In genomic region chr12:71838230-71838629, GRCm38 (mm10) we compare ENCODE assay signal across 20 mouse cellular contexts. TPM values are rescaled to one million over a fixed set of nuclear protein-coding genes. Genes with fewer than 3 reads are reported as not detected.
DNase-seq lines count a peak whose midpoint lies in the region; ATAC-seq lines count a peak whose summit lies in the region.
"Had no signal": no experiment of that assay in that cellular context is flagged by ENCODE, and none has a peak within 500 bp of the region (broad histone marks: within the 10 kb centered on the region; RNA-seq: fewer than 3 reads in every experiment).

No protein-coding gene starts in this region.

- no peaks in the 10 kb centered on the region for H3K9me3 ChIP-seq in intestine, embryonic 14.5 days (ENCODE audit: control insufficient read depth, low read length)
- H3K9me3 ChIP-seq in intestine, embryonic 16.5 days (ENCODE audit: control insufficient read depth, low read length) = no peaks in the 10 kb centered on the region
- no peaks in the 10 kb centered on the region for H3K9me3 ChIP-seq in megakaryocyte, embryonic 14.5 days
- H3K9me3 ChIP-seq: forebrain, embryonic 15.5 days; hindbrain, embryonic 10.5 days; midbrain, embryonic 13.5 days had no signal

- H3K27ac ChIP-seq in intestine, embryonic 14.5 days (ENCODE audit: low read depth) = peak overlapping the region; percentile 6; the same call in 1 of the 2 replicates
- no peak overlapping the region for H3K27ac ChIP-seq in intestine, embryonic 16.5 days (ENCODE audit: low read length)
- H3K27ac ChIP-seq: forebrain, embryonic 15.5 days; hindbrain, embryonic 10.5 days; midbrain, embryonic 13.5 days had no signal

- peaks cover 58% of the 10 kb centered on the region for H3K4me1 ChIP-seq in intestine, embryonic 14.5 days (replicated peaks; ENCODE audit: control insufficient read depth, insufficient read depth, low read length)
- H3K4me1 ChIP-seq in intestine, embryonic 16.5 days (ENCODE audit: control insufficient read depth, insufficient read depth, low read length) = peaks cover 44% of the 10 kb centered on the region
- H3K4me1 ChIP-seq in megakaryocyte, embryonic 14.5 days = peaks cover 96% of the 10 kb centered on the region

- H3K4me3 ChIP-seq in intestine, embryonic 14.5 days (ENCODE audit: low read depth, low read length) = no peak overlapping the region
- H3K4me3 ChIP-seq in intestine, embryonic 16.5 days (ENCODE audit: low read length) = no peak overlapping the region
- peak overlapping the region; percentile 88 for H3K4me3 ChIP-seq in megakaryocyte, embryonic 14.5 days (replicated peaks)
- H3K4me3 ChIP-seq: erythroblast, embryonic 14.5 days; forebrain, embryonic 15.5 days; hindbrain, embryonic 10.5 days; midbrain, embryonic 13.5 days; myocyte had no signal

- DNase-seq in heart, adult 11 months = peak; percentile 92
- no peak for DNase-seq in heart, postnatal 4 days
- DNase-seq in intestine, embryonic 14.5 days (ENCODE audit: low spot score) = no peak
- DNase-seq in urinary bladder, postnatal 4 days (ENCODE audit: low spot score in 2 of 2) = no peak
- DNase-seq in thymus, postnatal 25 days = no peak
- DNase-seq: cerebellum, adult 9-11 months; left cerebral cortex, postnatal 4 days; lung, postnatal 10 days; right cerebral cortex, adult 18-20 months; spleen, adult 18-20 months; thymus, postnatal 14 days had no signal

- no peak overlapping the region for H3K9ac ChIP-seq in intestine, embryonic 14.5 days (ENCODE audit: low read length)
- no peak overlapping the region for H3K9ac ChIP-seq in intestine, embryonic 16.5 days (ENCODE audit: low read depth, low read length)
- H3K9ac ChIP-seq: forebrain, embryonic 15.5 days; midbrain, embryonic 13.5 days had no signal

- peak overlapping the region; percentile 6; the same call in 1 of the 2 replicates for H3K4me2 ChIP-seq in intestine, embryonic 14.5 days (ENCODE audit: low read length)
- H3K4me2 ChIP-seq in intestine, embryonic 16.5 days (ENCODE audit: low read depth, low read length) = no peak overlapping the region
- H3K4me2 ChIP-seq: forebrain, embryonic 15.5 days; midbrain, embryonic 13.5 days had no signal

- no peaks in the 10 kb centered on the region for H3K27me3 ChIP-seq in intestine, embryonic 14.5 days (replicated peaks; ENCODE audit: control insufficient read depth, insufficient read depth, low read length)
- H3K27me3 ChIP-seq in intestine, embryonic 16.5 days (replicated peaks; ENCODE audit: control insufficient read depth, insufficient read depth, low read length) = no peaks in the 10 kb centered on the region
- H3K27me3 ChIP-seq in megakaryocyte, embryonic 14.5 days (replicated peaks) = no peaks in the 10 kb centered on the region
- H3K27me3 ChIP-seq: forebrain, embryonic 15.5 days; midbrain, embryonic 13.5 days; Patski had no signal

- no peak for ATAC-seq in intestine, embryonic 14.5 days (replicated peaks; ENCODE audit: low FRiP score, low TSS enrichment, low read depth)
- ATAC-seq in intestine, embryonic 16.5 days = no peak
- ATAC-seq in megakaryocyte, adult 5-6 weeks (ENCODE audit: poor library complexity, severe bottlenecking) = no peak
- ATAC-seq: forebrain, embryonic 15.5 days; midbrain, embryonic 13.5 days; Patski had no signal

- no peaks in the 10 kb centered on the region for H3K36me3 ChIP-seq in intestine, embryonic 14.5 days (ENCODE audit: control insufficient read depth, insufficient read depth, low read length)
- H3K36me3 ChIP-seq in intestine, embryonic 16.5 days (ENCODE audit: control insufficient read depth, insufficient read depth, low read length) = no peaks in the 10 kb centered on the region
- H3K36me3 ChIP-seq in megakaryocyte, embryonic 14.5 days (replicated peaks; ENCODE audit: low read length) = peaks cover 87% of the 10 kb centered on the region
- H3K36me3 ChIP-seq: forebrain, embryonic 15.5 days; hindbrain, embryonic 10.5 days; midbrain, embryonic 13.5 days had no signal

- 42% methylated on average over 2 of the region's 2 CpGs for WGBS in intestine, embryonic 14.5 days
- WGBS in intestine, embryonic 16.5 days = 46% methylated on average over 2 of the region's 2 CpGs

RNA-seq across cellular contexts. Expression of gene Daam1, which starts 7.4 kb away (rescaled TPM):
- 10 to 100 TPM; 88.8 to 92.1 TPM for total RNA-seq in heart, postnatal 4 days (2021)
- 15.6 and 16.1 TPM in 2 replicates for polyA plus RNA-seq in intestine, embryonic 14.5 days (2014; fragmentation: Nextera tagmentation; extraction: Ambion mirVana)
- polyA plus RNA-seq in intestine, embryonic 16.5 days (2015; fragmentation: Nextera tagmentation; extraction: Ambion mirVana) = 7.6 and 7.7 TPM in 2 replicates
- polyA plus RNA-seq in megakaryocyte, embryonic 14.5 days (2012; ENCODE audit: insufficient read depth, low replicate concordance) = 52.8 and 186 TPM in 2 replicates
- 12.3 and 12.7 TPM in 2 replicates for total RNA-seq in megakaryocyte, adult 5-6 weeks (2015)
- 14.6 and 18.0 TPM in 2 replicates for total RNA-seq in megakaryocyte, adult 5-6 weeks (2017)
